Mouse (Mus musculus) forebrain, embryonic 15.5 days (tissue): Measurements from ENCODE around the gene Spryd3. TPM values are rescaled to one million over a fixed set of nuclear protein-coding genes. Genes with fewer than 3 reads are reported as not detected.

Source experiments
- ATAC-seq: fragments of 200-750 bp; cut with Nextera tagmentation; replicated peaks from 2 replicates; pipeline ENCODE4 v1.8.0; 2017; ENCODE audit warnings: mild to moderate bottlenecking, moderate TSS enrichment, moderate library complexity
- H3K27ac ChIP-seq: fragments of 300-500 bp; sonication (generic); replicated peaks from 2 replicates; pipeline ENCODE4 v1.5.1; 2015; ENCODE audit warnings: mild to moderate bottlenecking, inconsistent platforms
- H3K27me3 ChIP-seq: fragments of 300-500 bp; sonication (generic); 2 replicates; pipeline ENCODE4 v1.6.1; 2015; ENCODE audit warnings: inconsistent platforms
- H3K36me3 ChIP-seq: fragments of 300-500 bp; sonication (generic); 2 replicates; pipeline ENCODE4 v1.6.1; 2015; ENCODE audit warnings: mild to moderate bottlenecking, inconsistent platforms
- H3K4me1 ChIP-seq: fragments of 300-500 bp; sonication (generic); 2 replicates; pipeline ENCODE4 v1.6.1; 2015; ENCODE audit warnings: inconsistent platforms
- H3K4me2 ChIP-seq: fragments of 300-500 bp; sonication (generic); replicated peaks from 2 replicates; pipeline ENCODE4 v1.6.1; 2015; ENCODE audit warnings: mild to moderate bottlenecking, inconsistent platforms
- H3K4me3 ChIP-seq: fragments of 300-500 bp; sonication (generic); 2 replicates; pipeline ENCODE4 v1.5.1; 2015; ENCODE audit warnings: mild to moderate bottlenecking, inconsistent platforms
- H3K9ac ChIP-seq: fragments of 300-500 bp; sonication (generic); replicated peaks from 2 replicates; pipeline ENCODE4 v1.6.1; 2015; ENCODE audit warnings: mild to moderate bottlenecking, inconsistent platforms
- H3K9me3 ChIP-seq: fragments of 300-500 bp; sonication (generic); 2 replicates; pipeline ENCODE4 v1.6.1; 2016; ENCODE audit warnings: inconsistent platforms
- WGBS: fragments of 180-500 bp; shearing (Covaris S2); methylation state at CpG from one replicate; pipeline ENCODE4 v1.1.7; 2015; ENCODE audit warnings: mixed read lengths; 5-methylcytosine and 5-hydroxymethylcytosine counted together
- polyA plus RNA-seq: library from polyadenylated mRNA; unstranded; fragments of >200 nt; fragmentation: Nextera tagmentation; extraction: Ambion mirVana; gene quantifications from 2 replicates; pipeline ENCODE4 v1.2.1, GENCODE M21; 2015

The Spryd3 gene
- polyA plus RNA-seq, 1 experiment from 2014 or later = 42.9 TPM

DNA sequence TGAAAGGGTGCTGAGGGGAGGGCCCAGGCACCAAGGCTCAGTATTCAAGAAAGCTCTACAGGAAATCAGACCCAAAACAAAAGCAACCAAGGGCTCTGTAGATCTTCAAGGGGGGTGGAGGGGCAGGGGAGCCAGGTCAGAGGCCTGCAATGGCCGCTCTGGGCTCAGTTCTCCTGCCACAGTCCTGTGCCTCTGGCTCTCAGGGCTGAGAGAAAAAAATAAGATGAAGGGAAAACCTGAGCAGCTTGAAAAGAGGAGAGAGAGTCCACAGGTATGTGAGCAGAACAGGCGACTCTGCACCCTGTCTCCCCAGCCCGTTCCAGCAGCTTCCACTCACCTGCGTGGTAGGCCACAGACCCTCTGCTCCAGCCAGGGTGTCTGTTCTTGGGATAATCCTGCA, 17.4 kb downstream of the Spryd3 start:
- H3K9ac ChIP-seq = 0 out of 2 replicates have a peak overlapping the region, but pooled peaks have one; percentile 10

DNA sequence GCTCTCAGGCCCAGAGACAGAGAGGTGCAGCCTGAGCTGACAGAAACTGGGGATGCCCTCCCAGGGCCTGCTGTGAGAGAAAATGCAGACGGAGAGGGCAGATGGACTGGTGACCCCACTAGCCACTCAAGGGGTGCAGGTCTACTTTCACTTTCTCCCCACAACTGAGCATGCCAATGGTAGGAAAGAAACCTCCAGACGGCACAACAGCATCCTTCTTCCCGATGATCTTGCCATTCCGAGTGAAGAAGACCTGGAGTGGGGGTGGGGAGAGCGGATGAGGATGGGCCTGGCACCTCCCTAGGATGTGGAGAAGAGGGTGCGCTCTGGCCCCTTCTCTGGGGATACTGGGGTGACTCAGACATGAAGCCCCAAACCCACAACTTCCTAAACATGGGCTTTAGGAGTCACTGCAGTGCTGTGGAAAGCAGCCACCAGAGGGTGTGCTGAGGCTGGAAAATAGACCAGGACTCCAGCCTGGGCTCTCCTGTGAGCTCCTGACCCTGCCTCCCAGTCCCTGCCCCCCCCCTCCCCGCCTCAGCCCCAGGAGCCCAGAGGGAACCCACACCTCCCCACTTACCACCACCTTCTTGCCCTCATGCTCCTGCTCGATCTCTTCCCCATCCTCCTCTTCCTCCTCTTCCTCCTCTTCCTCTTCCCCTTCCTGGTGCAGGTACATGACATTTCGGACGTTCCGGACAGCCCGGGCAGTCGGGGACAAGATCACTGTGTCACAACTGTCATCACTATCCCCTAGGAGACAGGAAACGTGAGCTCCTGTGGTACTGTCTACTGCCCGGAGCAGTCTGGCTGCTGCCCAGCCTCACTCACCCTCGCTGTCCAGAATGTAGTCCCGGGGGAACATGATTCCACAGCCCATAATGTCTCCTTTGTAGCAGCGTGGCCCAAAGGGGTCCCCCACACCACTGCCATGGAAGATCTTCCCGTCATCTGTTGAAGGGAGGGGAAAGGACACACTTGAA, 18.3 kb downstream of the Spryd3 start:
- H3K36me3 ChIP-seq = peaks cover 32% of the 10 kb centered on the region
- no peak overlapping the region for H3K4me2 ChIP-seq
- H3K4me1 ChIP-seq = peaks cover 39% of the 10 kb centered on the region
- H3K9ac ChIP-seq = no peak overlapping the region
- no peaks in the 10 kb centered on the region for H3K27me3 ChIP-seq
- H3K9me3 ChIP-seq = no peaks in the 10 kb centered on the region
- H3K4me3 ChIP-seq = no peak overlapping the region
- 77% methylated on average over 19 of the region's 19 CpGs for WGBS
- H3K27ac ChIP-seq = peak overlapping the region; percentile 77
- no peak for ATAC-seq

More for the DNA sequence above, 17.4 kb downstream of the Spryd3 start:
- Histone ChIP-seq H3K36me3 (peaks cover 34% of the 10 kb centered on the region), H3K27me3 (no peaks in the 10 kb centered on the region), H3K9me3 (no peaks in the 10 kb centered on the region), H3K27ac (no peak overlapping the region), H3K4me1 (peaks cover 39% of the 10 kb centered on the region), H3K4me3 (no peak overlapping the region), H3K4me2 (no peak overlapping the region)
- no peak for ATAC-seq
- 82% methylated on average over 4 of the region's 4 CpGs for WGBS

DNA sequence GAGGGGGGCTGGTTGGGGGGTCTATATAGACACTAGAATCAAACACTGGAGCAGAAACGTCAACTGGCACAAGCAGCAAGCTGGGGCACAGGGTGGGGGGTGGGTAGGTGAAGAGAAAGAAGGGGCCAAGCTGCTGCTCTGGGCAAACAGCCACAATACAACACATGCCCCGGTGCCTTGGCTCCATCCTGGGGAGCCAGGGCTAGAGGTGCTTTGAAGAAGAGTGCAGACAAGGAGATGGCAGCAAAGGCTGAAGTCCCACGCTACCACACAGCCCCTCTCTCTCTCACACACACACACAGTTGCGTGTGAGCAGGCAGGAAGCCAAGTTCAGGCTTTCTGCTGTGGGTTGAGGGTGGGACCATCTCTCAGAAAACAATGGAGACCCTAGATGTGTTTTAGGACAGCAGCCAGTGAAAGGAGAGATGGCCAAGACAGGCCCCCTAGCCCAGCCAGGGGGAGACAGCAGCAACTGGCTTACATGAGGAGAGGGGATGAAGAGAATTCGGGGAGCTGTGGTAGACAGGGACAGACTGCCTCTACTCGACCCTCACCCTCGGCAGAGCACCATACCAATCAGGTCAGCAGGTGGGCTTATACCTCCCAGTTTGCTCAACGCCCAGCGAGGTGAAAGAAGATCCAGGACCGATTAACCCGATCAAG, 19.1 kb downstream of the Spryd3 start:
- H3K27ac ChIP-seq = peak overlapping the region; percentile 77
- H3K4me1 ChIP-seq = peaks cover 39% of the 10 kb centered on the region
- no peaks in the 10 kb centered on the region for H3K27me3 ChIP-seq
- H3K4me3 ChIP-seq = no peak overlapping the region
- ATAC-seq = peak; percentile 70
- H3K4me2 ChIP-seq = no peak overlapping the region; the same call in 1 of the 2 replicates
- no peaks in the 10 kb centered on the region for H3K9me3 ChIP-seq
- H3K9ac ChIP-seq = no peak overlapping the region
- H3K36me3 ChIP-seq = peaks cover 29% of the 10 kb centered on the region
- 43% methylated on average over 11 of the region's 11 CpGs for WGBS

DNA sequence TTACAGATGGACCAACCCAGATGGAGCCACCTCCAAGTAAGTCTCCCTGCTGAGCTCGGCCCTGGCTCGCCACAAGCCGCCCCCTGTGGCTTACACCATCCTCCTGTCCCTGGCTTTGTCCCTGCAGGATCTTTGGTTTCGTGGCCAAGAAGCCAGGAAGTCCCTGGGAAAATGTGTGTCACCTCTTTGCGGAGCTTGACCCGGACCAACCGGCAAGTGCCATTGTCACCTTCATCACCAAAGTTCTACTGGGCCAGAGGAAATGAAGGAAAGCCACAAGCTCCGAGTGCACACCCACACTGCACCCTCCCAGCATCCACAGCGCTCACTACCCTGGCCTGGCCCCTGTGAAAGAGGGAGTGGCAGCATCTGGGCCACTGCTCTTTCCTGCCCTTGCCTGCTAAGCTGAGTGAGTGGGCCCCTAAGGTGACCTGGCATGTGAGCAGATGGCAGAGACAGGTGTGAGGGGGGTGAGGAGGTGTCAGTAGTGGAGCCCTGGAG, 20.3 kb downstream of the Spryd3 start:
- peaks cover 39% of the 10 kb centered on the region for H3K4me1 ChIP-seq
- WGBS = 61% methylated on average over 9 of the region's 9 CpGs
- H3K27me3 ChIP-seq = no peaks in the 10 kb centered on the region
- peak overlapping the region; percentile 77 for H3K27ac ChIP-seq
- no peak for ATAC-seq
- H3K9me3 ChIP-seq = no peaks in the 10 kb centered on the region
- H3K4me3 ChIP-seq = no peak overlapping the region
- H3K9ac ChIP-seq = no peak overlapping the region
- H3K4me2 ChIP-seq = no peak overlapping the region
- peaks cover 22% of the 10 kb centered on the region; the same call in 1 of the 2 replicates for H3K36me3 ChIP-seq

DNA sequence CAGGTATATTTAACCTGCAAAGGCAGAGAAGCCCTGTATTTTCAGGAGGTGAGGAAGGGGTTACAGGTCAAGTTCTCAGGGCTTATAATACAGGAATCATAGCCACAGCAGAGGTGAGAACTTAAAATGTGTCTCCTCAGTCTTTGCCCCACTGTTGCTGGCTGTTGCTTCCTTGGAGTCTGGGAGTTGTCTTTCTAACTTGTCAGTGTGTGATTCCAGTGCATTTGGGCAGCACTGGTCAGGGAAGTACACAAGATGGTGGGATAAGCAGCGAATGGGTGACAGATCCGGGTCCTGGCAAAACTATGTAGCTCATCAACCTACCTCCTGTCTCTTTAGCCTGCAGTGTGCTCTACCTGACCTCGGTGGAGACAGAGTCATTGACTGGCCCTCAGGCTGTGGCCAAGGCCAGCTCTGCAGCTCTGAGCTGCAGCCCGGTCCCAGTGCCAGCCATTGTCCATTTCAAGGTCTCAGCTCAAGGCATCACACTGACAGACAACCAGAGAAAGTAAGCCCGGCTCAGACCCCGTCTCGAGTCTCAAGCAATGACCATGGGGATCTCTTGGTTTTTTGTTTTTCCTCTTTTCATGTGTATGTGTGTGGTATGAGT, 21.3 kb downstream of the Spryd3 start:
- Histone ChIP-seq H3K4me3 (no peak overlapping the region), H3K36me3 (peaks cover 22% of the 10 kb centered on the region; the same call in 1 of the 2 replicates), H3K4me2 (no peak overlapping the region), H3K9me3 (no peaks in the 10 kb centered on the region), H3K27ac (no peak overlapping the region), H3K9ac (no peak overlapping the region), H3K27me3 (no peaks in the 10 kb centered on the region), H3K4me1 (peaks cover 34% of the 10 kb centered on the region)
- WGBS = 86% methylated on average over 7 of the region's 7 CpGs
- no peak for ATAC-seq

DNA sequence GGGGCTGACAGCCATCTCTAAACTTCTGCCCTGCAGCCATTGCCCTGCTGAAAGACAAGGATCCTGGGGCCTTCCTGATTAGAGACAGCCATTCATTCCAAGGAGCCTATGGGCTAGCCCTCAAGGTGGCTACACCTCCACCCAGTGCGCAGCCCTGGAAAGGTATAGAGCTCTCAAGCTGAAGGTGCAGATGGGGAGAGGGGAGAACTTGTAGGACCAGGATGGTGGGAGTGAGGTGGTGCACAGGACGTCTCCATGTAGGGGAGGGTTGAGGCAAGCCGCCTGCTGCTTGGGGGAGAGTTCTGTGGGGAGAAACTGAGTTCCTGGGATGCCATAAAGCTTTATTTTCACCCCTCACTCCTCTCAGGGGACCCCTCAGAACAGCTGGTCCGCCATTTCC, 22.4 kb downstream of the Spryd3 start:
- WGBS = 83% methylated on average over 4 of the region's 4 CpGs
- Histone ChIP-seq H3K36me3 (peaks cover 14% of the 10 kb centered on the region; the same call in 1 of the 2 replicates), H3K4me2 (no peak overlapping the region), H3K4me3 (no peak overlapping the region), H3K9ac (no peak overlapping the region), H3K4me1 (peaks cover 33% of the 10 kb centered on the region), H3K27ac (no peak overlapping the region), H3K9me3 (no peaks in the 10 kb centered on the region), H3K27me3 (no peaks in the 10 kb centered on the region)
- ATAC-seq = no peak

DNA sequence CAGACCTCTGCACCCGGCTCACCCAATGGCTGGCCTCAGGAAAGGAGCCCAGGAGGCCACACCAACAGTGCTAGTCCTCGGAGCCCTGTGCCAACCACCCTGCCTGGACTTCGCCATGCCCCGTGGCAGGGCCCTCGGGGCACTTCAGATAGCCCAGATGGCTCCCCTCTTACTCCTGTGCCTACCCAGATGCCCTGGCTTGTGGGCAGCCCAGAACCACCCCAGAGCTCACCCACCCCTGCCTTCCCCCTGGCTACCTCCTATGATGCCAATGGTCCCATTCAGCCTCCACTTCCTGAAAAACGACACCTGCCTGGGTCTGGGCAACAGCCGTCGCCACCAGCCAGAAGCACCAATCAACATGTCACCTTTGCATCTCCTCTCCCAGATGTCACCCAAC, 23.2 kb downstream of the Spryd3 start:
- Histone ChIP-seq H3K27me3 (no peaks in the 10 kb centered on the region; the same call in 1 of the 2 replicates), H3K4me2 (no peak overlapping the region), H3K9me3 (no peaks in the 10 kb centered on the region), H3K9ac (no peak overlapping the region), H3K36me3 (peaks cover 7% of the 10 kb centered on the region; the same call in 1 of the 2 replicates), H3K4me1 (peaks cover 33% of the 10 kb centered on the region), H3K4me3 (no peak overlapping the region), H3K27ac (no peak overlapping the region)
- 79% methylated on average over 8 of the region's 8 CpGs for WGBS
- no peak for ATAC-seq

DNA sequence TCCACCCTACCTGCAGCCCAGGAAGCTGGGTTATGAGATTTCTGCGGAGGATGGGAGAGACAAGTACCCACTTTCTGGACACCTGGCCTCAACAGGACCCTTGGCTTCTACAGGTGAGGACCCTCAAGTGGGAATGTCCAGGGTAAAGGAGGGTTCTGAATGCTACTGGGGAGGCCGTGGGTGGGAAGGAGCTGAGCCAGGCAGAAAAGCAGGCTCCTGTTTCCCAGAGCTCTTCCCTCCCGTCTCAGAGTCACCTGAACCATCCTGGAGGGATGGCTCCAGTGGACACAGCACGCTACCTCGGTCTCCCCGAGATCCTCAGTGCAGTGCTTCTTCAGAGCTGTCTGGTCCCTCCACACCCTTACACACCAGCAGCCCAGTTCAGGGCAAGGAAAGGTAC, 23.9 kb downstream of the Spryd3 start:
- WGBS = 89% methylated on average over 6 of the region's 6 CpGs
- H3K4me2 ChIP-seq = no peak overlapping the region
- ATAC-seq = no peak
- no peak overlapping the region for H3K9ac ChIP-seq
- H3K9me3 ChIP-seq = no peaks in the 10 kb centered on the region
- H3K27me3 ChIP-seq = peaks cover 3% of the 10 kb centered on the region; the same call in 1 of the 2 replicates
- H3K27ac ChIP-seq = no peak overlapping the region
- 0 out of 2 replicates have a peak, but pooled peaks cover 4% of the 10 kb centered on the region for H3K36me3 ChIP-seq
- peaks cover 31% of the 10 kb centered on the region for H3K4me1 ChIP-seq
- H3K4me3 ChIP-seq = no peak overlapping the region

DNA sequence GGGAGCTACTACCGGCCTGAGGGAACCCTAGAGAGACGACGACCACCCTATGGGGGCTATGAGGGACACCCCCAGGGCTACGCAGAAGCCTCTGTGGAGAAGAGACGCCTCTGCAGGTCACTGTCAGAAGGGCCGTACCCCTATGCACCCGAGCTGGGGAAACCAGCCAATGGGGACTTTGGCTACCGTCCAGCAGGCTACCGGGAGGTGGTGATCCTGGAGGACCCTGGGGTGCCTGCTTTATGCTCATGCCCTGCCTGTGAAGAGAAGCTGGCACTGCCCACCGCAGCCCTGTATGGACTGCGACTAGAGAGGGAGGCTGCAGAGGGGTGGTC, 24.6 kb downstream of the Spryd3 start:
- WGBS = 70% methylated on average over 11 of the region's 11 CpGs
- Histone ChIP-seq H3K27ac (no peak overlapping the region), H3K4me1 (peaks cover 31% of the 10 kb centered on the region), H3K9me3 (no peaks in the 10 kb centered on the region), H3K36me3 (0 out of 2 replicates have a peak, but pooled peaks cover 3% of the 10 kb centered on the region), H3K27me3 (peaks cover 10% of the 10 kb centered on the region; the same call in 1 of the 2 replicates), H3K4me3 (no peak overlapping the region), H3K4me2 (no peak overlapping the region), H3K9ac (no peak overlapping the region)
- ATAC-seq = no peak

DNA sequence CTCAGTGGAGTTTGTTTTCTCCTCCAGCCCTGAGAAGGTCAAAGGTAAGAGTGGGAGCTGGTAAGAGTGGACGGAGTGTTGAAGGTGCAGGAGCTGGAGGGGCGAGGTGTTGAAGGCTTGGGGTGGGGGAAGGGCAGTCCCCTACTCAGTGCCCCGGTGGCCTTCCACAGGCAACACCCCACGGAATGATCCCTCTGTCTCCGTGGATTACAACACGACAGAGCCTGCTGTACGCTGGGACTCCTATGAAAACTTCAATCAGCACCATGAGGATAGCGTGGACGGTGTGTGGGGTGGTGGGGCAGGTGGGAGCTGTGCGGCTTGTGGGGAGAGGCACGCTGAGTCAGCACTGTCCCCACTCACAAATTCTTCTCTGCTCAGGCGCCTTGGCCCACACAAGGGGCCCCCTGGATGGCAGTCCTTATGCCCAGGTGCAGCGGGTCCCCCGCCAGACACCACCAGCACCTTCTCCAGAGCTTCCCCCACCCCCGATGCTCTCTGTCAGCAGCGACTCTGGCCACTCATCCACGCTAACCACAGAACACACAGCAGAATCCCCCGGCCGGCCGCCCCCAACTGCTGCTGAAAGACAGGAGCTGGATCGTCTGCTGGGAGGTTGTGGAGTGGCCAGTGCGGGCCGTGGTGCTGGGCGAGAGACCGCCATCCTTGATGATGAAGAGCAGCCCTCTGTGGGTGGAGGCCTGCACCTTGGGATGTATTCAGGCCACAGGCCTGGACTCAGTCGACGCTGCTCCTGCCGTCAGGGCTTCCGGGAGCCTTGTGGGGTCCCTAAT, 25.1 kb downstream of the Spryd3 start:
- Histone ChIP-seq H3K9ac (no peak overlapping the region), H3K9me3 (no peaks in the 10 kb centered on the region), H3K4me2 (no peak overlapping the region), H3K27me3 (peaks cover 16% of the 10 kb centered on the region; the same call in 1 of the 2 replicates), H3K36me3 (0 out of 2 replicates have a peak, but pooled peaks cover under 1% of the 10 kb centered on the region), H3K4me1 (peaks cover 26% of the 10 kb centered on the region), H3K27ac (no peak overlapping the region), H3K4me3 (no peak overlapping the region)
- ATAC-seq = no peak
- 81% methylated on average over 29 of the region's 29 CpGs for WGBS

DNA sequence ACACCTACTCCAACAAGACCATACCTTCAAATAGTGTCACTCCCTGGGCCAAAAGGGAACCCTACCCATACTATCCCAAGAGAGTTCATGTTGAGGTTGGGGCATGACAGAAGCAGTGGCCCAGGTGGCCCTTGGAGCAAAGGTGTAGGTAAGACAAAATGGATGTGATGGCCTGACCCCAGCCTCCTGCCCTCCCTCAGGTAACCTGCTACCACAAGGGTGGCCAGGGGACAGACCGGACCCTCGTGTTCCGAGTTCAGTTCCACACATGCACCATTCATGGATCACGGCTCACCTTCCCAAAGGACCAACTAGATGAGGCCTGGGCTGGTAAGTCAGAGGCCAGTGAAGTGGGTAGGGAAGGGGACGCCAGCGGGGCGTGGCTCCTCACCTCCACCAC, 25.8 kb downstream of the Spryd3 start:
- 96% methylated on average over 7 of the region's 7 CpGs for WGBS
- Histone ChIP-seq H3K4me1 (peaks cover 22% of the 10 kb centered on the region), H3K27me3 (peaks cover 18% of the 10 kb centered on the region; the same call in 1 of the 2 replicates), H3K9ac (no peak overlapping the region), H3K9me3 (no peaks in the 10 kb centered on the region), H3K27ac (no peak overlapping the region), H3K4me2 (no peak overlapping the region), H3K4me3 (no peak overlapping the region), H3K36me3 (no peaks in the 10 kb centered on the region)
- no peak for ATAC-seq
